Mouse (Mus musculus) regulatory T cell (primary cell): ENCODE results near the gene Stard3nl.
"Not testable (repeated sequence)": the region's sequence is repeated elsewhere in the genome, so short reads cannot be mapped to it uniquely, and the experiment has no call there.

ENCODE experiments used
- in situ Hi-C: fragments of 300-600 bp; cut with MboI, MseI; formaldehyde crosslinking; loops from one replicate; pipeline ENCODE4 v1.15.1; 2025; ENCODE audit warnings: high pct_unique_total_duplicates

Gene Stard3nl

DNA sequence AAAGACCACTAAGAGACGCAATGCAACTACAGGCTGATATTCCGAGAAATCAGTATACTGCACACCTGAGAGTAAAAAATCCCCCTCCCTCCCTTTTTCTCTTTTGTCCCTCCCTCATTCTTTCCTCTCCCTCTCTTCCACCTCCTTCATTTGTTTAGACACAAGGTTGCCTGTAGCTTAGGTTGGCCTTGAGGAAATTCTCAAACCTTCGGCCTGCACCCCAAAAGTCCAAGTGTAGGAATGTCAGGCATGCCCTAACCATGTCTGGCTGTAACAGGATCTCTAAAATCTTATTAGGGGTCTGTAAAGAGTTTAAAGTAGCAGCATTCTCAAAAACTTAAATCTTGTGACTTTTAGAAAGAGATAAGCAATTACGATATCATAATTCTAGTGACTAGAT is 10.4 kb downstream of the Stard3nl start:
- in situ Hi-C loops: no loop called here

- in situ Hi-C loops: no loop called here
These were observed 14.3 kb downstream of the Stard3nl start for GRCm38 (mm10) chr13:19381112-19381828.

- in situ Hi-C loops: no loop called here
These were observed 16.3 kb downstream of the Stard3nl start for GRCm38 (mm10) chr13:19379313-19379712.

DNA sequence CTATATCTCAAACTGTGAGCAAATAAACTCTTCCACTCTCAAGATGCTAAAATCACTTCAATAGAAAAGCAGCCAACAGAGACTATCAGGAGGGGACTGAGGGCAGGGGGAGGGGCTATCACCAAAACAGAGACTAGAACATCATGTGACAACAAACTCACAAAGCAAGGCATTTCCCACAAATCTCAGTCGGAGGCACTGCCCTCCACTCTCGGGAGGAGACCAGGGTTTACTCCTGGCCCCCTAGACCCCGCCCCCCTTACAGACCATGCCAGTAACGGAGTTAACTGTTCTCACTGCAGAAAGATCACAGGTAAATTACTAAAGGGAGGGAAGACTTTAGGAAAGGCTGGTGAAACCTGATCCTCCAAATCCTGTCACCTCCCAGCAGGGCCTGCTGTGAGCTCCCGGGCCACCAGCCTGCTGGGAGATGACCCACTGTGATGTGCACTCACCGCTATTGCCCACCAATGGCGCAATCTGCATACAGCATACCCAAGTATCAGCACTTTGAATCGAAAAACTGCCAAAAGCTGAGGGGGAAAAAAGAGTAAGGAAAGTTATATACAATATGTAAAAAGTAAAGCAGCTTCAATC is 23.4 kb downstream of the Stard3nl start:
- in situ Hi-C loops: loop anchor here (5.0 kb wide), 2 partner anchors 65 to 310 kb away; no protein-coding TSS in a partner anchor

DNA sequence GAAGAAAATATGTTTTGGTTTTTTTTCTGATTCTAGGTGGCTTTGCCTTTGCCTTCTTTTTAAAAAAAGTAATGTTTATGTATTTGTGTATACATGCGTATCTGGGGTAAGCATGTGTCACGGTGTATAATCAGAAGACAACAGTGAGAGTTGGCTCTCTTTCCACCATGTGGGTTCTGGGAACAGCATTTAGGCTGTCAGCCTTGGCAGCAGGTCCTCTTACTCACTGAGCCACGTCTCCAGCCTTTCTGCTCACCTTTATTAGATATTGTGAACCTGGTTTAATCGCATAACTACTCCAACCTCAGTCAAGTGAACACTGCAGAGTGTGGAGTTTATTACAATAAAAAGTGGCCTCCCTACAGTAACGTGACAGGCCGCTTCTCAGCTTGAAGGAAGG is 26.8 kb downstream of the Stard3nl start:
- in situ Hi-C loops: no loop called here

DNA sequence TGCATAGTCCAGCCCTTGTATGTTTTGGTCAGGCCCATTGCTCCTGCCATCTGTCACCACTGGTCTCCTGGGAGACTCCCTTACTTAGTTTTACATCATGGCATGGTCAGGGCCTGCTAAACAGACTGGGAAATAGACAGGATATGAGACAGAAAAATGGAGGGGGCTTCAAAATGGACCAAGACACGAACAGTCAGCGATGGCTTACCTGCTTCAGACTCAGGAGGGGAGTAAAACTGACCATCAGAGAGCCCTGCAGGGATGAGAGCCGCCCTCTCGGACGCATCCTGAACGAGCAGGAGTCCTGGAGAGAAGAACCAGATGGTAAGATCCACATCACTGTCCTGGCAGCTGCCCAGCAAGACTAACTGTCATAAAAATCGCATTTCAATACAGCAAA is 28.1 kb downstream of the Stard3nl start:
- in situ Hi-C loops: no loop called here

DNA sequence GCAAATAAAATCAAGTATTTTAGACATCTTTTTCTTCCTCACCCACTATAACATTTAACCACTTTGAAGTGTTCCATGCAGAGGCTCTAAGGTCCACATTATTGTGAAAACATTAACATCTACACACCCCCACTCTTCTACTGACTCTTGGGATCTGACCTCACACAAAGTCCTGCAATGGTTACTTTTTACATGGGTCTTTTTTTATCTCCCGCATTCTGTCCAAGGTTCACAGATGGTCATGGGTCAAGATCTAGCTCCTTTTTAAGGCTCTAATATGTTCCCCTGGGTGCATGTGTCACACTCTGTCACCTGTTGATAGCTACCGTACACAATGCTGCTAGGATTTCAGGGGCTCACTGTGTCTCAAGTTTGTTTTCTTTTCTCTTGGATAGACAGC is 28.7 kb downstream of the Stard3nl start:
- in situ Hi-C loops: no loop called here

- in situ Hi-C loops: no loop called here
These were observed 30.0 kb downstream of the Stard3nl start for GRCm38 (mm10) chr13:19365596-19365995.

DNA sequence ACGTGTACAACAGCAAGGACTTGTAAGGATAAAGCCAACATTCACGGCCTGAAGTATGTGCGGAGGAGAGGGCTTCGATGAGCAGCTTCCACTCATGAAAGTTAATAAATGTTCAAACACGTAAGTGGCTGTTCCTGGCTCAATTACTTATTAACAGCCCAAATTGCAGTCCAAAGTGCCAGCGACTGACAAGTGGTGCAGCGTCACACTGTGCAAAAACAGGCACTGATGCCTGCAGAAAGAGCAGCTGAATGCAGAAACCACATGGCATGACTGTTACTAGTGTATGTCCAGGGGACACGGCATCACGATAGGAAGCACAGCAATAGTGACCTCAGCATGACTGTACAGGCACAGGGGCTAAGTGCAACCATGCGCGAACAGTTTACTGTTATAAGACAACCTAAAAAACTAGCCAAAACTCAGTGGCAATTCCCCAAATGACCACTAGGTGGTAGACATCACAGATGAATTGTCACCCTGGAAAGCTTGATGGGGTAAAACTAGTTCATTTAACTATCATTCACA is 31.3 kb downstream of the Stard3nl start:
- in situ Hi-C loops: no loop called here

DNA sequence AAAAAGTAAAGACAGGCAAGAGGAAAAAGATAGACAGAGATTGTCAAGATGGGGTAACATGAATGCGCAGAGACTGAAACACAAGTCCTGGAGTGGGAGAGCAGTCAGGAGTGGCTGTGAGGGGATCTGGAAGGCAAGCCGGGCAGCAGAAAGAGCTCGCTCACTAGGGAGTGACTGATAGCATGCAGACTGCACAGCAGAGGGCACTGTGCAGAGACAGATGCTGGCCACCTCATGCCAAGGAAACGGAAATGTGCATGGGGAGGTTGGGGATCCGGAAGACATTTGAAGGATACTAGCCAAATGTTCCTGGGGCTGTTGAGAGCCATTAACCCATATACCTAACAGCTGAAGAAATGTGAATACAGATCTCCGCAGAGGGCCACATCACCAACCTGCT is 33.2 kb downstream of the Stard3nl start:
- in situ Hi-C loops: no loop called here

DNA sequence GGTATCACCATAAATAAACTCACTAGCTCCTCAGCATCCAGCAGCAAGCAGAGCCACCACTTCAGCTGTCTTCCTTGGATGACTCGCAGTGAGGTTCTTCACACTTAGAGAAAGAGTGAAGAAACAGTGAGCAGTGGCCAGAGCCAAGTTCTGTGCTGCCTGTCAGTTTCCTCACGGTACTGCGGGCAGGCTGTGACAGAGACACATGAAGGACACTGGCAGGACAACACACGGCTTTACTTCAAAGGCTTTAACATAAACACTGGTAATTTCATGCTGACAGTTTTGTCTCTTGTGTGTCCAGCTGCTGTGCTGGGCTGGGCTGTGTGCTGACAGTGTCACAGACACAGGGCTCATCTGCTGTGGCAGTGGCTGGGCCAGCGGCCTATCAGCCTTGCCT is 37.6 kb downstream of the Stard3nl start:
- in situ Hi-C loops: no loop called here

GRCm38 (mm10) chr13:19357301-19357700 is 38.3 kb downstream of the Stard3nl start:
- in situ Hi-C loops: no loop called here

DNA sequence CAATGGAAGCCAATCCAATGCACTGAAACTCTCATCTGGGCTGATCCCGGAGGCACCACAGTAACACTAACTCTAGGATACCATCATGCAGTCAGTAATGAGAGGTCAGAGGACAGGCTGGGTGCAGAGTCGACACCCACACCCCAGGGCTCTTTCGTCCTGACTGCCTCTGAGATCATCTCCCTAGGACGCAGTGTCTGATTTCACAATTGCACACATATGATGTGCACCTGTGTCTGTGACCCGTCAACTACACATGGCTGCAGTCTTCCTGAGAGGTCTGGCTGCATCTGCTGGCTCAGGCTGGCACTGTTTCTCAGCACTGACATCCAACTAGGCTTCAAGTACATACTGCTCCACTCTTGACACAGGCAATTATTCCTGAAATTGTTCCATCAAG is 38.9 kb downstream of the Stard3nl start:
- in situ Hi-C loops: no loop called here

DNA sequence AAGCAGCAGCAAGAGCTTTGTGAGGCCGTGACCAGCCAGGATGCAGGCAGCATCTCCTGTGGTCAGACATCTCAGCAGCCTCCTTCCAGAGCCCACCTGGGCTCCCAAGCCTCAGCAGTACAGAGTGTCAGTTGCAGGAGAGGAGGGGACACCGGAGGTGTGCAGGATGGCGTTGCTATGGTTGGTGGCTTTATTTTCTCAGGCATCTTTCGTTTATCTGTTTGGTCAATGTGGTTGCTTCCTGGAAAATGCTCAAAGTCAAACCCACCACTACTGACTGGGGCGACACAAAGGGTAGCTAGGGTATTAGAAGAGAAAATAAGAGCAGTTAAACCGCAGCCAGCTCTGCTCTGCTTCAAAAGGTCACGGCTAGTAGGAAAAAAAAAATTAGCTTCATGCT is 39.5 kb downstream of the Stard3nl start:
- in situ Hi-C loops: no loop called here

DNA sequence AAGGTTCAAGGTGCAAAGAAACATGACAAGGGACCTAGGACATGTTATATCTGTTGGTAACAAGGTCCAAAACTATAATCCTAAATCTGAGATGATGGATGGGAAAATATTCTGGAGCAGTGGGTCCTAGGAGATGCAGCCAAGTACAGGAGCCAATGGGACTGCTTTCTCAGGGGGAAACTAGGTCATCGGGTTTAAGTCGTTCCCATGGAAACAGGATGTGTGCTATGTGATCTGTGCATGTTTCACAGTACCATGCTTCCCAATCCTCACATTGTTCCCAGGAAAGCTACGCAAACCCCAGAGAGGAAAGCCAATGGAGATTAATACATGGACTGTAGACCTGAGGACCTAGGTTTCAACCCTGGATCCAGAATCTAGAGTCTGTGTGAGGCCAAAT is 42.8 kb downstream of the Stard3nl start:
- in situ Hi-C loops: loop anchor here (5.0 kb wide), 2 partner anchors 45 to 185 kb away; no protein-coding TSS in a partner anchor

- in situ Hi-C loops: not testable (repeated sequence)
These were observed 55.2 kb downstream of the Stard3nl start for GRCm38 (mm10) chr13:19340356-19340755.

DNA sequence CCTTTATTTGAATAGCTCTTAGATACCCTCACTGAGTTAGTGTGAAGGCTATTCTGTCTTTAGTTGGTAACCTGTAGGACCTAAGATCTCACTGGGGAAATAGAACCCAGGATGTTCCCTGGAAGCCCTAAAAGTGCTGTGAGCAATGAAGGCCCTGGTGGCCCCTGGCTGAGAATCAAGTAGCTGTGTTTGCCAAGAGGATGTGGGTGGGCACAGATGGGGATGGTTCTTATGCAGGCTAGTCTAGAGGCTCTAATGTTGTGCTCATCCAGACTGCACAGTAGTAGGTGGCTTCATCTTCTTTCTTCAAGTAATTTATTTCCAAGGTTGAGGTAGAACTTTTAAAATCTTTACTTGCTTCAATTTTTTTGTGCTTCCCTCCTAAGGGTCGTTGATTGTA is 59.3 kb downstream of the Stard3nl start:
- in situ Hi-C loops: not testable (repeated sequence)
